Mouse (Mus musculus) intestine, embryonic 14.5 days (tissue): Measurements from ENCODE around the gene Arcn1. TPM values are rescaled to one million over a fixed set of nuclear protein-coding genes. Genes with fewer than 3 reads are reported as not detected.
A peak's percentile ranks its signal among the peaks of the same experiment; 100 is the strongest.

ENCODE experiments used
- ATAC-seq: fragments of 200-750 bp; cut with Nextera tagmentation; replicated peaks from 2 replicates; pipeline ENCODE4 v1.8.0; 2017; ENCODE audit warnings: low read depth, moderate number of reproducible peaks, moderate TSS enrichment, moderate library complexity; ENCODE audit not compliant: low FRiP score, low TSS enrichment
- DNase-seq: peaks from one replicate; pipeline ENCODE4 v3.0.0-alpha.2; 2018; ENCODE audit warnings: low spot score
- H3K27ac ChIP-seq: fragments of 300-500 bp; sonication (generic); 2 replicates; pipeline ENCODE4 v1.5.1; 2014; ENCODE audit warnings: low read depth, mild to moderate bottlenecking, control low read depth
- H3K27me3 ChIP-seq: fragments of 300-500 bp; sonication (generic); replicated peaks from 2 replicates; pipeline ENCODE4 v1.6.1; 2014; ENCODE audit warnings: low read length, control low read depth; ENCODE audit not compliant: control insufficient read depth, insufficient read depth
- H3K36me3 ChIP-seq: fragments of 300-500 bp; sonication (generic); 2 replicates; pipeline ENCODE4 v1.6.1; 2014; ENCODE audit warnings: low read length, control low read depth; ENCODE audit not compliant: control insufficient read depth, insufficient read depth
- H3K4me1 ChIP-seq: fragments of 300-500 bp; sonication (generic); replicated peaks from 2 replicates; pipeline ENCODE4 v1.6.1; 2014; ENCODE audit warnings: low read length, control low read depth, mixed read lengths; ENCODE audit not compliant: control insufficient read depth, insufficient read depth
- H3K4me2 ChIP-seq: fragments of 300-500 bp; sonication (generic); 2 replicates; pipeline ENCODE4 v1.6.1; 2014; ENCODE audit warnings: low read length
- H3K4me3 ChIP-seq: fragments of 300-500 bp; sonication (generic); 2 replicates; pipeline ENCODE4 v1.5.1; 2014; ENCODE audit warnings: low read depth, low read length, control low read depth, mixed read lengths
- H3K9ac ChIP-seq: fragments of 300-500 bp; sonication (generic); 2 replicates; pipeline ENCODE4 v1.6.1; 2014; ENCODE audit warnings: mild to moderate bottlenecking, low read length
- H3K9me3 ChIP-seq: fragments of 300-500 bp; sonication (generic); 2 replicates; pipeline ENCODE4 v1.6.1; 2016; ENCODE audit warnings: low read length, control low read depth; ENCODE audit not compliant: control insufficient read depth
- WGBS: fragments of 180-500 bp; shearing (Covaris S2); extraction: QIAGEN DNeasy Blood & Tissue Kit; methylation state at CpG from one replicate; pipeline ENCODE4 v1.1.7; 2014; 5-methylcytosine and 5-hydroxymethylcytosine counted together
- polyA plus RNA-seq: library from polyadenylated mRNA; unstranded; fragments of >200 nt; fragmentation: Nextera tagmentation; extraction: Ambion mirVana; gene quantifications from 2 replicates; pipeline ENCODE4 v1.2.1, GENCODE M21; 2014

Gene Arcn1
- polyA plus RNA-seq, 1 experiment from 2014 or later, result 188 TPM

DNA sequence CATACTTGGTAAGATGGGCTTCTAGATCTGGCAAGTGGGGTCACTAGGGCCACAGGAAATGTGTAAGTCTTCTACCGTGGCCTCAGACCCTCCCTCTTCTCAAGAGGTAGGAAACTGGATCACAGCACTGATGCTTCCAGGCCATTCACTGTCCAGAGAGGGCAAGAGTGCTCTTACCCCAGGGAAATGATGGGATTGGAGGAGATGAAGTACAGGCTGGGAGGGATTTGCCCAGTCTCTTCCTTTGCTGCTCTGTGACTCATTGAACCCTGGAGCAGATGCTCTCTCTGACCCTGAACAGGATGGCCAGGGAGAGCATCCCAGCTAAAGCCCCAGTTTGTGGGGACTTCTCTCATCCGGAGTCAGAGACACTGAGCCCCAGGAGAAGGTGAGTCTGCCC, 43.0 kb downstream of the Arcn1 start:
- Histone ChIP-seq H3K36me3 (0 out of 2 replicates have a peak, but pooled peaks cover 2% of the 10 kb centered on the region), H3K4me3 (no peak overlapping the region), H3K9ac (no peak overlapping the region), H3K27me3 (no peaks in the 10 kb centered on the region), H3K9me3 (no peaks in the 10 kb centered on the region), H3K4me1 (peaks cover 35% of the 10 kb centered on the region), H3K27ac (no peak overlapping the region; the same call in 1 of the 2 replicates), H3K4me2 (no peak overlapping the region)
- no peak for DNase-seq
- ATAC-seq, result no peak
- 57% methylated on average over 2 of the region's 2 CpGs for WGBS

DNA sequence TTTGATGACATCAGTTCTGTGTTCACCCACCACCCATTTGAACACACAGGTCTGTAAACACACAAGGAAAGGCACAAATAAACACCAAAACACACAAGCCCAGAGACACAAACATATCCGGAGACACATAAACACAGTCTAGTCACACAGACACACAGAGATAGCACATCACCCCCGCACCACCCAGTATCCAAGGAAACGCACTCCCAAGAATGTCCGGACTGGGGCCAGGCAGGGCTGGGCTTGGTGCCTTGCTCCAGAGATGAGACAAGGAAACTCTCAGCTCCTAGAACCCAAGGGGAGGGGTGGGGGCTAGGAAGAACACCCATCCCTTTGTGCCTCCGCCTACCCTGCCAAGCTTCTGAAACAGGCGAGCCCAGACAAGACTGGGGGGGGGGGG, 43.4 kb downstream of the Arcn1 start:
- Histone ChIP-seq H3K9ac (no peak overlapping the region), H3K27ac (no peak overlapping the region; the same call in 1 of the 2 replicates), H3K4me2 (no peak overlapping the region), H3K4me3 (no peak overlapping the region), H3K27me3 (no peaks in the 10 kb centered on the region), H3K9me3 (no peaks in the 10 kb centered on the region), H3K4me1 (peaks cover 35% of the 10 kb centered on the region), H3K36me3 (0 out of 2 replicates have a peak, but pooled peaks cover 2% of the 10 kb centered on the region)
- DNase-seq, result no peak
- 34% methylated on average over 6 of the region's 6 CpGs for WGBS
- ATAC-seq, result no peak

DNA sequence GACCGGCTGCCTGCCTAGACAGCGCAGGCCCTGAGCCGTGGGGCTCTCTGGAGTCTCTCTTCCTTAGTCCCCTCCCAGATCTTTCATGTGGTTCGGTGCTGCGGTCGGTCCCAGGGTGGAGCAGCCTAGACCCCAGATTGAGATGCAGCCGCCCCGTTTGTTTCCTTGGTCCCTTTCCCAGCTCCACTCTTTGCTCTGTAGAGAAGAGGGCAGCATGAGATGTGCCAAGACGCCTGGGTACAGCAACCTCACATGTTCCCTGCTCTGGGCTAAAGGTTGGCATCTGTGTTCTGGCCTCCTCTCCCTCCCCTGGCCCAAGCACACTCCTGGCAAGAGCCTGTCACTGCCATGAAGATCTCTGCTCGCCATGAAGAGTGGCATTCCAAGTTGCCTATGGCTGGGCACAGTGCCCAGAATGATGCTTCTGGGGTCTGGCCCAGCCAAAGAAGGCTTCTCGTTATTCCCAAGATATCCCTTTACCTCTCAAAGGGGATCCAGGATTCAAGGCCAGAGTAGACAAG, 44.1 kb downstream of the Arcn1 start:
- Histone ChIP-seq H3K4me2 (no peak overlapping the region), H3K27ac (peak overlapping the region; percentile 33), H3K27me3 (no peaks in the 10 kb centered on the region), H3K4me1 (peaks cover 35% of the 10 kb centered on the region), H3K4me3 (no peak overlapping the region), H3K9me3 (no peaks in the 10 kb centered on the region), H3K36me3 (0 out of 2 replicates have a peak, but pooled peaks cover 2% of the 10 kb centered on the region), H3K9ac (no peak overlapping the region)
- ATAC-seq (no peak), DNase-seq (no peak)
- 50% methylated on average over 11 of the region's 11 CpGs for WGBS

DNA sequence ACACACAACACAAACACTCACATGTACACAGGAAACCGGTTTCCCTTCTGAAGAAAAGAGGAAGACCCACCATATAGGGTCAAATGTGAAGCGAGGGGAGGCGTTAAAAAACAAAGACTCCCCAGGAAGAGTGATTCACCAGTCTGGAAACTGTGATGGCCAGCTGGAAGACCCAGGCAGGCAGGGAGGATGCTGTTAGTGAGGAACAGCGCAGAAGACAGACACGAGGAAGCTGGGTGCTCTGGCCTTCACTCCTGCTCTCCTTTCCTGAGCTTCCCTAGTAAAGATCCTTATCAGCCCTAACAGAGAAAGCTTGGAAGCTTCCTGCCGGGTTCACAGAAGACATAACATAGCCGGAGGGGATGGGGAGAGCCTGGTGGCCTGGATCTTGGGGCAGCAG, 44.6 kb downstream of the Arcn1 start:
- Histone ChIP-seq H3K36me3 (peaks cover 7% of the 10 kb centered on the region; the same call in 1 of the 2 replicates), H3K4me1 (peaks cover 35% of the 10 kb centered on the region), H3K27me3 (no peaks in the 10 kb centered on the region), H3K4me3 (no peak overlapping the region), H3K9ac (no peak overlapping the region), H3K27ac (peak overlapping the region; percentile 33), H3K9me3 (no peaks in the 10 kb centered on the region), H3K4me2 (no peak overlapping the region)
- ATAC-seq (no peak), DNase-seq (no peak)
- 31% methylated on average over 7 of the region's 7 CpGs for whole genome bisulfite sequencing

DNA sequence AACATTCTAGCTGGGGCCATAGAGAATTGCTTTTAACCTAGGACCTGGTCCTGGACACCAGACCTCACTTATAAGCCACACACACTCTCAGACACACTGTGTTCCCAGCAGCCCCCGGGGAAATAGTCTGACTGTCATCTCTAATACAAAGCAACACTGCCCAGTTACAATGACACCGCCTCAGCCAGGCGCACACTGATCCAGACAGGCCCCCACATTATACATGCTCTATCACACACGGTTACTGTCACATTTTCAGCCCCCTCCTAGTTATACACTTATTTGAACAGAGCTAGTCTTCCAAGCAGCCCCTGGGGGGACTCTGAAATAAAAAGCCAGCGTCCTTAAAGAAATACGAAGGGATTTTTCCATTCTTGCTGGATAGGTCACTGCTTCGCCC, 45.1 kb downstream of the Arcn1 start:
- 70% methylated on average over 7 of the region's 7 CpGs for WGBS

DNA sequence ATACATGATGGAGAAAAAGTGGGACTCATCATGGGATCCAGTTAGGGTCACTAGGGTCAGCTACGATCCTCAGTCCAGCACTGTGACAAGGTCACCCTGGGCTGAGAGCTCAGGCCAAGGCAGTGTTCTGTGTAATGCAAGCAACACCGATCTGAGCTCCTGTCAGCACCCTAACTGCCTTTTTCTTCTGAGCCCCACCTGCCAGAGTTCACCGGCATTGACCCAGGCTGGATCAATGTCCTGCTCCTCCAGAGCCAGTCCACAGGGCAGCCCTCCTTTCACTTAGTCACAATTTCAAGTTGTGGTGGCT, 45.8 kb downstream of the Arcn1 start:
- ATAC-seq, result 0 out of 2 replicates have a peak, but pooled peaks have one; percentile 5
- Histone ChIP-seq H3K4me3 (peak overlapping the region; percentile 66; the same call in 1 of the 2 replicates), H3K4me2 (peak overlapping the region; percentile 77), H3K4me1 (peaks cover 30% of the 10 kb centered on the region), H3K27ac (0 out of 2 replicates have a peak overlapping the region, but pooled peaks have one; percentile 18), H3K9me3 (no peaks in the 10 kb centered on the region), H3K9ac (no peak overlapping the region), H3K27me3 (no peaks in the 10 kb centered on the region), H3K36me3 (peaks cover 13% of the 10 kb centered on the region; the same call in 1 of the 2 replicates)
- no peak for DNase-seq
- 70% methylated on average over 3 of the region's 3 CpGs for WGBS

More for the DNA sequence above, 45.1 kb downstream of the Arcn1 start:
- Histone ChIP-seq H3K27ac (peak overlapping the region; percentile 33; the same call in 1 of the 2 replicates), H3K4me1 (peaks cover 35% of the 10 kb centered on the region), H3K27me3 (no peaks in the 10 kb centered on the region), H3K4me3 (no peak overlapping the region), H3K36me3 (peaks cover 8% of the 10 kb centered on the region; the same call in 1 of the 2 replicates), H3K4me2 (no peak overlapping the region), H3K9ac (no peak overlapping the region), H3K9me3 (no peaks in the 10 kb centered on the region)
- no peak for ATAC-seq
- DNase-seq, result no peak

DNA sequence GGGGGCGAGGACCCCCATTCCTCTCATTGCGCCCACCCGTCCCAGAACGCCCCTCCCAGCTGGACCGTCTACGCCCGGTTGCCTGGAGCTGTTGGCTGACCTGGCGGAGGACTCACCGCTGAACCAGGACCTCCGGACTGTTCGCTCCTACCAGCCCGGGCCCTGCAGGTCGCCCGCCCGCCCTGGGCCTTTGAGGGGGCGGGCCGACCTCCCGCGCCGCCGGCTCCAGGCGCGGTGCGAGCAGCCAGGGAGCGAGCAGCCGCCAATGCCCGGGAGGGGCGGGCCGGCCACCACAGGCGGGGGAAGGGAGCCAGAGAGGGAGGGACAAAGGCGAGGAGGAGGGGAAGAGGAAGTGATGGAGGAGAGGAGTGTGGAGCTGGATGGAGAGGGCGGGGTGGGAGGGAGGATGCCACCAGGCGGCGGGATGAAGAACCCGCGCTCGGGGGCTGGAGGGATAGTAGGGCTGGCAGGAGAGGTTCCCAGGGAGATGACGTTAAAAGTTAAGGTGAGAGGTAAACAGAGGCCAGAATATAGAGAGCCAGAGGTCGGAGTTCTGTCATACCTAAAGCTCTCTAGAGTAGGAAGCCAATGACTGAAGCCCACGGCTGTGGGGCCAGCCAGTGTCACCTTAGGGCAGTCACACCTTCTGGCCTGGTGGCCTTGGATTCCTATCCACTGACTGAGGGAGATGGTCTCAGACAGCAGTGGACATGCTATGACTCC, 46.3 kb downstream of the Arcn1 start:
- WGBS, result under 1% methylated on average over 40 of the region's 40 CpGs
- peak; percentile 86 for ATAC-seq
- Histone ChIP-seq H3K9me3 (no peaks in the 10 kb centered on the region), H3K9ac (peak overlapping the region; percentile 62), H3K4me2 (peak overlapping the region; percentile 77), H3K27me3 (no peaks in the 10 kb centered on the region), H3K4me3 (peak overlapping the region; percentile 66), H3K4me1 (peaks cover 27% of the 10 kb centered on the region), H3K27ac (peak overlapping the region; percentile 40; the same call in 1 of the 2 replicates), H3K36me3 (peaks cover 18% of the 10 kb centered on the region; the same call in 1 of the 2 replicates)
- DNase-seq, result peak; percentile 85

DNA sequence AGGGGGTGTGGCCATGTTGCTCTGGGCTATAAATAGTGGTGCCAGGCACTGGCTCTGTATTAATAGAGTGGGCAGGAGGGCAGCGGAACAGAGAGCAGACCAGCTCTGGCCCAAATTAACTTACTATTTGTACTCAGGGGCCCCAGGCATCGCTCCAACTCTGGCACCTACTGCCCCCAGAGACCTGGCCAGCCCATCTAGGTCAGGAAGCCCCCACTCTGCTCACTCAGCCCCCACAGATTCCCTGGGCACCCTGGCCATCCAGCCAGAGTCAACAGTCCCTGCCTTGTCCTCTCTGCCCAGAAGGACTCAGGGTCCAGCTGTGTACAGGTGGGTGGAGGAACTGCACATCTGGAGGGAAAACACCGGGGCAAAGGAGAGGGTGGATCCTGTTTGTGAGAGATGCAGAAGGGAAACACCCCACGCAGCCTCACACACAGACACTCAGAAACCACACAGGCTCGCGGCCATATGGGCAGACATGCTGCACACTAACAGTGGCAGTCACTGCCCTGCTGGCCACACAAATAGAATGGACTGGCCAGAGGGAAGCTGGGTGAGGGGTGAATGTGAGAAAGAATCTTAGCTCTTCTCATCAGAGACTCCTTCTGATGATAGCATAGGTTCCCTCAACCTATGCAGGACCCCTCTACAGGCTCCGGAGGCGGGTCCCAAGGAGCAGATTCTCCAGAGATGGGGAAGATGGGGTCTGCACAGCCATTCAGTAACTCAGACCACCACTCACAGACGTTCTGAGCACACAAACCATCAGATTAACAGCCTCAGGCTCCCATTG, 47.1 kb downstream of the Arcn1 start:
- DNase-seq (no peak), ATAC-seq (no peak)
- Histone ChIP-seq H3K27me3 (no peaks in the 10 kb centered on the region), H3K36me3 (peaks cover 23% of the 10 kb centered on the region), H3K9ac (peak overlapping the region; percentile 62), H3K4me1 (peaks cover 26% of the 10 kb centered on the region), H3K27ac (peak overlapping the region; percentile 40; the same call in 1 of the 2 replicates), H3K4me3 (peak overlapping the region; percentile 66), H3K4me2 (peak overlapping the region; percentile 77), H3K9me3 (no peaks in the 10 kb centered on the region)
- 18% methylated on average over 9 of the region's 9 CpGs for WGBS
